Mouse (Mus musculus) intestine, embryonic 16.5 days (tissue): ENCODE measurements around the gene Rimklb. TPM values are rescaled to one million over a fixed set of nuclear protein-coding genes. Genes with fewer than 3 reads are reported as not detected.

ENCODE experiments used
- ATAC-seq: fragments of 200-750 bp; cut with Nextera tagmentation; 2 replicates; pipeline ENCODE4 v1.8.0; 2017; ENCODE audit warnings: moderate TSS enrichment, moderate library complexity
- H3K27ac ChIP-seq: fragments of 300-500 bp; sonication (generic); 2 replicates; pipeline ENCODE4 v1.5.1; 2014; ENCODE audit warnings: mild to moderate bottlenecking, low read length
- H3K27me3 ChIP-seq: fragments of 300-500 bp; sonication (generic); replicated peaks from 2 replicates; pipeline ENCODE4 v1.6.1; 2014; ENCODE audit warnings: low read length, control low read depth, mixed read lengths; ENCODE audit not compliant: control insufficient read depth, insufficient read depth
- H3K36me3 ChIP-seq: fragments of 300-500 bp; sonication (generic); 2 replicates; pipeline ENCODE4 v1.6.1; 2014; ENCODE audit warnings: low read length, control low read depth; ENCODE audit not compliant: control insufficient read depth, insufficient read depth
- H3K4me1 ChIP-seq: fragments of 300-500 bp; sonication (generic); 2 replicates; pipeline ENCODE4 v1.6.1; 2014; ENCODE audit warnings: low read length, control low read depth, mixed read lengths; ENCODE audit not compliant: control insufficient read depth, insufficient read depth
- H3K4me2 ChIP-seq: fragments of 300-500 bp; sonication (generic); 2 replicates; pipeline ENCODE4 v1.6.1; 2014; ENCODE audit warnings: low read depth, low read length, control low read depth
- H3K4me3 ChIP-seq: fragments of 300-500 bp; sonication (generic); 2 replicates; pipeline ENCODE4 v1.5.1; 2014; ENCODE audit warnings: mild to moderate bottlenecking, low read length
- H3K9ac ChIP-seq: fragments of 300-500 bp; sonication (generic); 2 replicates; pipeline ENCODE4 v1.6.1; 2014; ENCODE audit warnings: low read depth, low read length
- H3K9me3 ChIP-seq: fragments of 300-500 bp; sonication (generic); 2 replicates; pipeline ENCODE4 v1.6.1; 2016; ENCODE audit warnings: low read length, control low read depth; ENCODE audit not compliant: control insufficient read depth
- WGBS: fragments of 180-500 bp; shearing (Covaris S2); extraction: QIAGEN DNeasy Blood & Tissue Kit; methylation state at CpG from one replicate; pipeline ENCODE4 v1.1.7; 2014; 5-methylcytosine and 5-hydroxymethylcytosine counted together
- polyA plus RNA-seq: library from polyadenylated mRNA; unstranded; fragments of >200 nt; fragmentation: Nextera tagmentation; extraction: Ambion mirVana; gene quantifications from 2 replicates; pipeline ENCODE4 v1.2.1, GENCODE M21; 2015

Rimklb gene
- polyA plus RNA-seq, 1 experiment from 2014 or later, result 3.5 TPM

DNA sequence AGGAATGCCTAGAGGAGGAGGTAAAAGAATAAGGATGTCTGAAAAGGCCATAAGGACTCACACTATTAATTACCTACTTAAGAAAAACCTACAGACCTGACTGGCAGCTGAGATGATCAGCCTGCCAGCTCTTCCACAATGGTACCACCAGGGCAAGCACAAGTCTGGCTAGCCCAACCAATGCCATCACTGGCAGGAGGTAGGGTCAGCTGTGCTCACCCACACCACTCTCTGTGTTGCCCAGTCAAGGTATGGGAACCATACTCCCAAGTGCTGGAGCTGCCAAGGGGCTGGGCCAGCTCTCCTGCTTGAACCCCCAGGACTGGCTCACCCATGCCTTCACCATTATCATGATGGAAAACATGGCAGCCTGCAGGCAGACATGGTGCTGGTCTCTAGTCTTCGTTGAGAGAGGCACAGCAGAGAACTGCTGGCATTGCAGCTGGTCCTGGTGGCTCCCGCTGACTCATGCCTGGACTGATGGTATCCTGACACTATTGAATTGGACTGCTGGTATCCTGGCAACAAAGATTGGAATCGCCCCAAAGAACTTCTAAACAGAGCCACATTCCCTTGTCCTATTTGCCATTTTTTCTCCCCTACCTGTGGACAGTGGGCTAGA, 32.4 kb downstream of the Rimklb start:
- ATAC-seq, result no peak
- no peak overlapping the region for H3K4me3 ChIP-seq
- H3K4me2 ChIP-seq, result no peak overlapping the region
- WGBS, result 78% methylated on average over 3 of the region's 3 CpGs
- no peak overlapping the region for H3K27ac ChIP-seq
- no peaks in the 10 kb centered on the region for H3K9me3 ChIP-seq
- no peaks in the 10 kb centered on the region for H3K36me3 ChIP-seq
- H3K27me3 ChIP-seq, result no peaks in the 10 kb centered on the region
- no peak overlapping the region for H3K9ac ChIP-seq
- no peaks in the 10 kb centered on the region for H3K4me1 ChIP-seq

DNA sequence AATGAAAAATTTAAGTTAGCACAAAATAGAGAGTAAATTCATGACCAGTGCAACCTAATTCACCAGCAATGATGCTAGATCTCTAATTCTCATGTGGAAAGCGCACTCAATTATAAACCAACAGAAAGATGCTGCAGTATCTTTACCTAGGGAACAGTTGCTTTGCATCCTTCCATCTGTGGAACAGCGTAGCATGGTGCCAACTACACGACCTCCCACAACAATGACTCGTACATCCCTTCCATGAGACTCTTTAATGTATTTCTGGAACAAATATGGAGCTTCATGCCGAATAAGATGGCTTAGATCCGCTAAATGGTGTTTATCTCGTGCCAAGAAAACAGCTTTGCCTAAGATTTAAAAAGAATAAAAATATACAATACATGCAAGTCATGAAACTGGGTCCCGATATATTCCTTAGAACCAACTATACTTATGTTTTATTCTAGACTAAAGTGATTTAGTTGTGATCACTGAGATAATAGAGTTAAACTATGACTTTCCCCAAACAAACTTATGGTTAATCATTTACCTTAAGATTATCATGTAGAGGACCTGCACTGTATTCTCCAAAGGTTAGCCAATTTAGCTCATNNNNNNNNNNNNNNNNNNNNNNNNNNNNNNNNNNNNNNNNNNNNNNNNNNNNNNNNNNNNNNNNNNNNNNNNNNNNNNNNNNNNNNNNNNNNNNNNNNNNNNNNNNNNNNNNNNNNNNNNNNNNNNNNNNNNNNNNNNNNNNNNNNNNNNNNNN, 39.4 kb downstream of the Rimklb start:
- Histone ChIP-seq H3K27me3 (no peaks in the 10 kb centered on the region), H3K36me3 (no peaks in the 10 kb centered on the region; the same call in 1 of the 2 replicates), H3K4me1 (no peaks in the 10 kb centered on the region), H3K4me3 (no peak overlapping the region), H3K27ac (no peak overlapping the region), H3K4me2 (no peak overlapping the region), H3K9ac (no peak overlapping the region), H3K9me3 (no peaks in the 10 kb centered on the region)
- WGBS, result 86% methylated on average over 8 of the region's 8 CpGs
- ATAC-seq, result peak; percentile 56; the same call in 1 of the 2 replicates

DNA sequence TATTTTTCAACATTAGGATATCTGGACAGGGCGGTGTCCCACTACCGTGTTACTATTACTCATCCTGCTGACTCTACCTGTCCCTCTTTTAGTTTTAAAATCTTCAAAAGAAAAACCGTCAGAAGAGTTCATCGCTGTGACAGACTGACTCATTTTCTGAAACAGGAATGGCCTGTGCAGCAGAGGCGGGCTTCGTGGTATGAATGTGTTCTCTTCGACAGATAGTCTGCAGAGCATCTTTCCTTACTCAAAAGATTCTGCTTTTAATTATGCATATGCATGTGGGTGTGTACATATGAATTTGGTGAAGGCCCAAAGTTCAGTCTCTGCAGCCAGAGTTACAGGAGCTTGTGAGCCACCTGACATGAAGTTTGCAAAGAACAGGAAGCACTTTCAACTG, 50.7 kb downstream of the Rimklb start:
- no peaks in the 10 kb centered on the region for H3K4me1 ChIP-seq
- no peak overlapping the region for H3K4me3 ChIP-seq
- no peak overlapping the region for H3K9ac ChIP-seq
- H3K36me3 ChIP-seq, result no peaks in the 10 kb centered on the region
- ATAC-seq, result no peak
- no peak overlapping the region for H3K4me2 ChIP-seq
- no peaks in the 10 kb centered on the region for H3K9me3 ChIP-seq
- 93% methylated on average over 7 of the region's 7 CpGs for WGBS
- no peak overlapping the region for H3K27ac ChIP-seq
- no peaks in the 10 kb centered on the region for H3K27me3 ChIP-seq

DNA sequence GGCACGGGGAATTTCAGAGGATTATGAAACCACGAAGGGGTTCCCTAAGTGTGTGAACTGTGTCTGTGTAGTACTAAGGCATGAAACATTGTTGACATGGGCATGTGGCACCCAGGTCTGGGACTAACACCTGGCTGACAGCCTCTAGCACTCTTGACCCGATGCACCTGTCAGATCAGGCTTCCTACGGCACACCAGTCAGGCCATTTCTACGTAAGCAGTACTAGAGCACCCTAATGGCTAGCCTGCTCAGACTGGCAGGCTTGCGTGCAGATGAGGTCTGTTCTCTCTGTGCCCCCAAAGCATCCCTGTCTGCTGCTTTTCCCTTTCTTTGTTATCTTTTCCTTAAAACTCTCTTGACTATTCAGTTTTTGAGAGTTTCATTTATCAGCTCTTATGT, 53.3 kb downstream of the Rimklb start:
- Histone ChIP-seq H3K27ac (no peak overlapping the region), H3K9me3 (no peaks in the 10 kb centered on the region), H3K4me2 (no peak overlapping the region), H3K9ac (no peak overlapping the region), H3K4me1 (no peaks in the 10 kb centered on the region), H3K36me3 (no peaks in the 10 kb centered on the region), H3K4me3 (no peak overlapping the region), H3K27me3 (no peaks in the 10 kb centered on the region)
- no peak for ATAC-seq
- WGBS, result 79% methylated on average over 6 of the region's 6 CpGs

DNA sequence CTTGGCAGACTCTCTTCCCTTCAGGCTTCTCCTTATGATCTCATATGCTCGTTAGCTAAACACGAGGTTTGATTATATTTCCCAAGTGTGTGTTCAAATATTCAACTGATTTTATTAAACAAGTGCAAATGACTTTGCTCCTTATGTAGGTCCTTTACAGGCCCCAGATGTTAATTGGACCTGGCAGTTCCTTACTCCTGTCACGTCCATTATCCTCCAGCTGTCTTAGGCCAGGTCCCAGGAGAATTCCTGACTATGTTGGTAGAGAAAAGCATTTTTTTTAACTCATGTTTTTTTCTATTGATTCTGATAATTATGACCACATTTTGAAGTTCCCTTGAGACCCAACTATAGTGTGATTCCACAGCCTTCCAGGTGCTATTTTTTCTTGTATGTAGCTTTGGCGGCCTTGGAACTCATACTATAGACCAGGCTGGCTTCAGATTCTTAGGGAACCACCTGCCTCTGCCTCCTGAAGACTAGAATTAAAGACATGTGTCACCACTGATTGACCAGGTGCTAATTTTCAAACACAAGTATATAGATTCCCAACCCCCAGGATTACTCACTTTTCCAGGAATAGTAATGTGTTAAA, 57.8 kb downstream of the Rimklb start:
- Histone ChIP-seq H3K4me1 (no peaks in the 10 kb centered on the region), H3K9me3 (no peaks in the 10 kb centered on the region), H3K4me2 (no peak overlapping the region), H3K36me3 (no peaks in the 10 kb centered on the region), H3K27ac (no peak overlapping the region), H3K27me3 (no peaks in the 10 kb centered on the region), H3K4me3 (no peak overlapping the region), H3K9ac (no peak overlapping the region)
- WGBS, result 79% methylated on average over 4 of the region's 4 CpGs
- ATAC-seq, result no peak

DNA sequence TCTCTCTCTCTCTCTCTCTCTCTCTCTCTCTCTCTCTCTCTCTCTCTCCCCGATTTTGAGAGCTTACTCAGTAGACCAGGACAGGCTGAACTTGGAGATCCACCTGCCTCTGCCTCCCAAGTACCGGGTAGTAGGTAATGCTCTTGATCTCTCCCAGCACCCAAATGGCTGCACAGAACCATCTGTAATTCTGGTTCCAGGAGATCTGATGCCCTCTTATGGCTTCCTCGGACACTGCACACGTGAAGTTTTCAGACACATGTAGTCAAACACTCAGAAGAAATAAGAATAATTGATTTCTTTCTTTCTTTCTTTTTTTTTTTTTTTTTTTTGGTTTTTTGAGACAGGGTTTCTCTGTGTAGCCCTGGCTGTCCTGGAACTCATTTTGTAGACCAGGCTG, 59.3 kb downstream of the Rimklb start:
- 80% methylated on average over 4 of the region's 4 CpGs for WGBS

DNA sequence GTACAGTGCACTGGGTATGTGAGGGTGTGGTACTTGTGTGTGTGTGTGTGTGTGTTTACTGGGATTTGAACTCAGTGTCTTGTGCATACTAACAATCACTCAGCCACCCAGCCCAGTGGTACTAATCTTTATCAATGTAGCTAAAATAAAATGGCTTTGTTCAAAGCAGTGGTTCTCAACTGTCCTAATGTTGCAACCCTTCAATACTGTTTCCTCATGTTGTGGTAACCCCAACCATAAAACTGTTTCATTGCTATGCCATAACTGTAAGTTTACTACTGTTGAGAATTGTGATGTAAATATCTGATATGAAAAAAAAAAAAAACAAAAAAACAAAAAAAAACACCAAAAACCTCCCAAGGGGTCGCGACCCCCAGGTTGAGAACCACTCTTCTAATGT, 63.3 kb downstream of the Rimklb start:
- no peak overlapping the region for H3K4me2 ChIP-seq
- H3K9ac ChIP-seq, result no peak overlapping the region
- H3K4me3 ChIP-seq, result no peak overlapping the region
- no peaks in the 10 kb centered on the region for H3K9me3 ChIP-seq
- no peaks in the 10 kb centered on the region for H3K36me3 ChIP-seq
- no peak for ATAC-seq
- WGBS, result 87% methylated on average over 2 of the region's 2 CpGs
- H3K27ac ChIP-seq, result no peak overlapping the region
- H3K27me3 ChIP-seq, result no peaks in the 10 kb centered on the region
- H3K4me1 ChIP-seq, result no peaks in the 10 kb centered on the region

More for the DNA sequence above, 59.3 kb downstream of the Rimklb start:
- Histone ChIP-seq H3K9me3 (no peaks in the 10 kb centered on the region), H3K4me1 (no peaks in the 10 kb centered on the region), H3K27ac (no peak overlapping the region), H3K36me3 (no peaks in the 10 kb centered on the region), H3K4me3 (no peak overlapping the region), H3K9ac (no peak overlapping the region), H3K27me3 (no peaks in the 10 kb centered on the region), H3K4me2 (no peak overlapping the region)
- ATAC-seq, result no peak

DNA sequence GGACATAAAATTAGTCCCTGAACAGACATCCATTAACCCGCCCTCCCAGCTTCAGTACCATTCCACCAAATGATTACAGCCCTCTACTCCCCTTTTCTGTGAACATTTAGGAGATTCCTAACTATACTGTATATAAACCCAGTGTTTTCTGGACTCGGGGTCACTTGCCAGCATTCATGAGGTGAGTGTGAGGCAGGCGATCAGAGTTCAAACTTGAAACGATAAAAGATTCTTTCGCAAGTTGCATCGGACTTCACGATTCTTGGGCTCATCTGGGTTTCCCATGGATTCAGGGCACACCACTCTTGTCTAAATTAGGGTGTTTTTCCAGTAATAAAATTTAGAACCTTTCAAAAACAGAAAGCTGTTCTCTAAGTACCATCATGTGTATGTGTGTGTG, 71.1 kb downstream of the Rimklb start:
- Histone ChIP-seq H3K4me1 (no peaks in the 10 kb centered on the region), H3K36me3 (no peaks in the 10 kb centered on the region), H3K9me3 (no peaks in the 10 kb centered on the region), H3K4me3 (no peak overlapping the region), H3K27ac (no peak overlapping the region), H3K9ac (no peak overlapping the region), H3K27me3 (no peaks in the 10 kb centered on the region), H3K4me2 (no peak overlapping the region)
- WGBS, result 72% methylated on average over 7 of the region's 7 CpGs
- ATAC-seq, result no peak

DNA sequence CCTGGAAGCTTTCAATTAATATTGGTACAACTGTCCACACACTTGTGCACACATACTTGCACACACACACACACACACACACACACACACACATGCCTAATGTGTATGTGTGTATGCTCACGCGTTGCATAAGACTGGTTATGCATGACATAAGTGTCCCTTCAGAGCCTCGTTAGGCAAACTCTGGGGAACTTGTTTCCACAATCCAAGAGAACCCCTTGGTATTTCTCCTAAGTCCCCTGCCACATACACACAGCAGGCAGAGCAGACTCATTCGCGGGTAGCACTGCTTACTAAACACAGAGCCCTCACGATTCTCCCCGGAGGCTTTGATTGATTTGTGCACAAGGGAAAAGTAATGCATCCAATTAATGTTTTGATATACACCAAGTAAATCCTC, 81.5 kb downstream of the Rimklb start:
- Histone ChIP-seq H3K4me3 (no peak overlapping the region), H3K36me3 (no peaks in the 10 kb centered on the region), H3K9me3 (no peaks in the 10 kb centered on the region), H3K27me3 (no peaks in the 10 kb centered on the region), H3K27ac (no peak overlapping the region), H3K9ac (no peak overlapping the region), H3K4me1 (no peaks in the 10 kb centered on the region), H3K4me2 (no peak overlapping the region)
- WGBS, result 76% methylated on average over 7 of the region's 7 CpGs
- no peak for ATAC-seq
